Mouse (Mus musculus): ENCODE data around the gene Setd1b. TPM values are rescaled to one million over a fixed set of nuclear protein-coding genes. Genes with fewer than 3 reads are reported as not detected.
"Not testable (repeated sequence)": the region's sequence is repeated elsewhere in the genome, so short reads cannot be mapped to it uniquely, and the experiment has no call there.

Setd1b gene
- polyA plus RNA-seq, 1 experiment from 2014 or later, result 13.0 TPM

GRCm38 (mm10) chr5:123182651-123183050 is 40.7 kb downstream of the Setd1b start, which contains the start of gene Hpd:
Gene Hpd, minus strand, starts transcription at chr5:123182727.
- WGBS, result 83% methylated on average over 10 of the region's 10 CpGs
- no peak for ATAC-seq (ENCODE audit: low FRiP score, low read depth)
- Histone ChIP-seq H3K27me3 (replicated peaks) (no peaks in the 10 kb centered on the region), H3K4me3 (no peak within 1 kb of the TSS), H3K27ac (no peak within 1 kb of the TSS), H3K4me2 (replicated peaks) (no peak within 1 kb of the TSS), H3K9me3 (no peaks in the 10 kb centered on the region), H3K36me3 (no peaks in the 10 kb centered on the region), H3K9ac (no peak within 1 kb of the TSS), H3K4me1 (no peaks in the 10 kb centered on the region)

- no peak overlapping the region for H3K4me3 ChIP-seq
- H3K27me3 ChIP-seq (replicated peaks), result no peaks in the 10 kb centered on the region
- H3K36me3 ChIP-seq, result no peaks in the 10 kb centered on the region
- no peak overlapping the region for H3K9ac ChIP-seq
- no peaks in the 10 kb centered on the region for H3K4me1 ChIP-seq
- no peaks in the 10 kb centered on the region for H3K9me3 ChIP-seq
- no peak overlapping the region for H3K27ac ChIP-seq
- no peak for ATAC-seq (ENCODE audit: low FRiP score, low read depth)
- H3K4me2 ChIP-seq (replicated peaks), result no peak overlapping the region
- WGBS, result 86% methylated on average over 6 of the region's 6 CpGs
Observed at GRCm38 (mm10) chr5:123185966-123186365, 44.0 kb downstream of the Setd1b start.

- ATAC-seq (ENCODE audit: low FRiP score, low read depth), result no peak
- 91% methylated on average over 3 of the region's 3 CpGs for WGBS
- H3K4me1 ChIP-seq, result no peaks in the 10 kb centered on the region
Observed at GRCm38 (mm10) chr5:123187306-123187705, 45.3 kb downstream of the Setd1b start.

GRCm38 (mm10) chr5:123190912-123191311 is 48.9 kb downstream of the Setd1b start:
- H3K36me3 ChIP-seq, result no peaks in the 10 kb centered on the region
- WGBS, result 72% methylated on average over 3 of the region's 3 CpGs

More at GRCm38 (mm10) chr5:123187306-123187705, 45.3 kb downstream of the Setd1b start:
- Histone ChIP-seq H3K27me3 (replicated peaks) (no peaks in the 10 kb centered on the region), H3K9ac (no peak overlapping the region), H3K4me3 (no peak overlapping the region), H3K4me2 (replicated peaks) (no peak overlapping the region), H3K27ac (no peak overlapping the region), H3K36me3 (no peaks in the 10 kb centered on the region), H3K9me3 (no peaks in the 10 kb centered on the region)

GRCm38 (mm10) chr5:123191427-123191826 is 49.4 kb downstream of the Setd1b start:
- Histone ChIP-seq H3K27ac (no peak overlapping the region), H3K4me2 (replicated peaks) (no peak overlapping the region), H3K27me3 (replicated peaks) (no peaks in the 10 kb centered on the region), H3K4me1 (no peaks in the 10 kb centered on the region), H3K4me3 (no peak overlapping the region), H3K9me3 (no peaks in the 10 kb centered on the region), H3K9ac (no peak overlapping the region), H3K36me3 (no peaks in the 10 kb centered on the region)
- no peak for ATAC-seq (ENCODE audit: low FRiP score, low read depth)
- 92% methylated on average over 6 of the region's 6 CpGs for WGBS

More at GRCm38 (mm10) chr5:123190912-123191311, 48.9 kb downstream of the Setd1b start:
- Histone ChIP-seq H3K9ac (no peak overlapping the region), H3K4me1 (no peaks in the 10 kb centered on the region), H3K27ac (no peak overlapping the region), H3K4me3 (no peak overlapping the region), H3K4me2 (replicated peaks) (no peak overlapping the region), H3K27me3 (replicated peaks) (no peaks in the 10 kb centered on the region), H3K9me3 (no peaks in the 10 kb centered on the region)
- ATAC-seq (ENCODE audit: low FRiP score, low read depth), result no peak

- Histone ChIP-seq H3K36me3 (no peaks in the 10 kb centered on the region), H3K9me3 (no peaks in the 10 kb centered on the region), H3K27me3 (replicated peaks) (no peaks in the 10 kb centered on the region), H3K4me1 (no peaks in the 10 kb centered on the region), H3K4me3 (no peak overlapping the region), H3K27ac (no peak overlapping the region), H3K9ac (no peak overlapping the region), H3K4me2 (replicated peaks) (no peak overlapping the region)
- no peak for ATAC-seq (ENCODE audit: low FRiP score, low read depth)
- WGBS, result 47% methylated on average over 9 of the region's 9 CpGs
Observed at GRCm38 (mm10) chr5:123192606-123193150, 50.7 kb downstream of the Setd1b start.

GRCm38 (mm10) chr5:123193436-123193835 is 51.4 kb downstream of the Setd1b start:
- H3K27ac ChIP-seq, result no peak overlapping the region
- H3K4me3 ChIP-seq, result no peak overlapping the region
- H3K36me3 ChIP-seq, result no peaks in the 10 kb centered on the region
- H3K4me1 ChIP-seq, result no peaks in the 10 kb centered on the region
- no peak overlapping the region for H3K9ac ChIP-seq
- no peak overlapping the region for H3K4me2 ChIP-seq (replicated peaks)
- WGBS, result 86% methylated on average over 5 of the region's 5 CpGs
- no peaks in the 10 kb centered on the region for H3K27me3 ChIP-seq (replicated peaks)
- H3K9me3 ChIP-seq, result no peaks in the 10 kb centered on the region
- ATAC-seq (ENCODE audit: low FRiP score, low read depth), result no peak

GRCm38 (mm10) chr5:123194856-123195255 is 52.9 kb downstream of the Setd1b start:
- WGBS, result 91% methylated on average over 6 of the region's 6 CpGs
- no peak for ATAC-seq (ENCODE audit: low FRiP score, low read depth)
- H3K27ac ChIP-seq, result no peak overlapping the region
- no peaks in the 10 kb centered on the region for H3K9me3 ChIP-seq
- H3K9ac ChIP-seq, result no peak overlapping the region
- no peaks in the 10 kb centered on the region for H3K4me1 ChIP-seq
- H3K27me3 ChIP-seq (replicated peaks), result no peaks in the 10 kb centered on the region
- H3K36me3 ChIP-seq, result no peaks in the 10 kb centered on the region
- H3K4me3 ChIP-seq, result no peak overlapping the region
- no peak overlapping the region for H3K4me2 ChIP-seq (replicated peaks)

GRCm38 (mm10) chr5:123195500-123196000 is 53.6 kb downstream of the Setd1b start:
- 92% methylated on average over 16 of the region's 16 CpGs for whole genome bisulfite sequencing
- H3K9ac ChIP-seq, result no peak overlapping the region
- no peak for ATAC-seq (ENCODE audit: low FRiP score, low read depth)

GRCm38 (mm10) chr5:123196746-123197145 is 54.8 kb downstream of the Setd1b start:
- Histone ChIP-seq H3K4me2 (replicated peaks) (no peak overlapping the region), H3K27me3 (replicated peaks) (no peaks in the 10 kb centered on the region), H3K9me3 (no peaks in the 10 kb centered on the region), H3K27ac (no peak overlapping the region), H3K4me3 (no peak overlapping the region), H3K4me1 (no peaks in the 10 kb centered on the region), H3K36me3 (no peaks in the 10 kb centered on the region), H3K9ac (no peak overlapping the region)
- ATAC-seq (ENCODE audit: low FRiP score, low read depth), result no peak
- WGBS, result 76% methylated on average over 4 of the region's 4 CpGs

More at GRCm38 (mm10) chr5:123195500-123196000, 53.6 kb downstream of the Setd1b start:
- Histone ChIP-seq H3K4me1 (no peaks in the 10 kb centered on the region), H3K4me3 (no peak overlapping the region), H3K9me3 (no peaks in the 10 kb centered on the region), H3K36me3 (no peaks in the 10 kb centered on the region), H3K27ac (no peak overlapping the region), H3K4me2 (replicated peaks) (no peak overlapping the region), H3K27me3 (replicated peaks) (no peaks in the 10 kb centered on the region)

- Histone ChIP-seq H3K9me3 (no peaks in the 10 kb centered on the region), H3K27ac (no peak overlapping the region), H3K27me3 (replicated peaks) (no peaks in the 10 kb centered on the region), H3K9ac (no peak overlapping the region), H3K4me3 (no peak overlapping the region), H3K36me3 (no peaks in the 10 kb centered on the region), H3K4me1 (no peaks in the 10 kb centered on the region), H3K4me2 (replicated peaks) (no peak overlapping the region)
- WGBS, result 93% methylated on average over 4 of the region's 4 CpGs
- ATAC-seq (ENCODE audit: low FRiP score, low read depth), result no peak
Observed at GRCm38 (mm10) chr5:123198523-123198922, 56.5 kb downstream of the Setd1b start.

- H3K27me3 ChIP-seq (replicated peaks); H3K27ac ChIP-seq; ATAC-seq (ENCODE audit: low FRiP score, low read depth); H3K36me3 ChIP-seq; H3K4me1 ChIP-seq; H3K9ac ChIP-seq; H3K4me2 ChIP-seq (replicated peaks); H3K4me3 ChIP-seq; H3K9me3 ChIP-seq: not testable (repeated sequence)
- WGBS, result 92% methylated on average over 6 of the region's 7 CpGs
Observed at GRCm38 (mm10) chr5:123200816-123201522, 59.0 kb downstream of the Setd1b start.

- no peak overlapping the region for H3K27ac ChIP-seq
- H3K4me3 ChIP-seq, result no peak overlapping the region
- ATAC-seq (ENCODE audit: low FRiP score, low read depth), result no peak
- no peaks in the 10 kb centered on the region for H3K4me1 ChIP-seq
- WGBS, result 88% methylated on average over 7 of the region's 7 CpGs
- H3K27me3 ChIP-seq (replicated peaks), result no peaks in the 10 kb centered on the region
- H3K36me3 ChIP-seq, result no peaks in the 10 kb centered on the region
- no peak overlapping the region for H3K4me2 ChIP-seq (replicated peaks)
- H3K9me3 ChIP-seq, result no peaks in the 10 kb centered on the region
- no peak overlapping the region for H3K9ac ChIP-seq
Observed at GRCm38 (mm10) chr5:123201523-123201892, 59.5 kb downstream of the Setd1b start.
